Mouse (Mus musculus) E14TG2a.4 (cell line): Measurements from ENCODE around the gene Lrrc28.

Source experiments
- CTCF ChIP-seq: conservative IDR thresholded peaks from 2 replicates; pipeline ENCODE4 v1.5.1; 2014; ENCODE audit warnings: low read length
- NANOG ChIP-seq: IDR thresholded peaks from 2 replicates; pipeline ENCODE4 v1.6.1; 2014; ENCODE audit warnings: borderline replicate concordance, low read length, mixed read lengths

- no peak for TF ChIP-seq CTCF
- no peak for TF ChIP-seq NANOG
Measured at GRCm38 (mm10) chr7:67463565-67463964, 181.5 kb downstream of the Lrrc28 start.
